ENCODE assay signal across 9 mouse cellular contexts in the genomic region with DNA sequence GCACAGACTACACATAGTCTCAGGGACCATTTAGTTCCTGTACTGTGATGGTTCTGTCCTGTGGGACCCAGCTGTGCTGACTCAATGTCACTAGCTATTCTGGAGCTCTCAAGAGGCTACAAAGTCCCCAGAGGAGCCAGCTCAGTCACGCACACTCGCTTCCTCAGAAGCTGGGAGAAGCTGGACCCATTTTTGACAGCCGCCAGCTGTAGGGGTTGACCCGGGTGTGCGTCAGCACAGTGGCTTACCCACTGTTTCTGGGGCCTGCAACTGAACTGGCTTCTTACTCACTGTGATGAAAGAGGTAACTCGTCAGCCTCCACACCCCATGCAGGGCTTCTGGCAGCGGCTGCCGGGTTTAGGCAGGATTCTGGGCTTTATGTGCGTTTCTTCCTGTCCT.
DNase-seq lines count a peak whose midpoint lies in the region; ATAC-seq and TF ChIP-seq lines count a peak whose summit lies in the region.
"Had no signal": no experiment of that assay in that cellular context is flagged by ENCODE, and none has a peak within 500 bp of the region (broad histone marks: within the 10 kb centered on the region; RNA-seq: fewer than 3 reads in every experiment).

No protein-coding gene starts in this region.

- 44% methylated on average over 9 of the region's 9 CpGs for WGBS in hindbrain, embryonic 13.5 days
- WGBS in lung, embryonic 14.5 days, result 26% methylated on average over 9 of the region's 9 CpGs

- peak; percentile 39 to 52 for DNase-seq in cerebellum, postnatal 10 days
- no peak for DNase-seq in cerebellum, postnatal 36 days
- DNase-seq in adipocyte (ENCODE audit: low spot score), result peak; percentile 48
- DNase-seq in lung, embryonic 14.5 days, result peak; percentile 97
- no peak for DNase-seq in cerebellum, postnatal 25 days
- no peak for DNase-seq in layer of hippocampus, postnatal 14 days (ENCODE audit: low spot score in 2 of 2)
- no peak for DNase-seq in retina, postnatal 1 day

- ATAC-seq in hindbrain, embryonic 13.5 days (ENCODE audit: low FRiP score), result no peak
- ATAC-seq in lung, embryonic 14.5 days (ENCODE audit: insufficient read depth), result peak; percentile 96

- H3K36me3 ChIP-seq in hindbrain, embryonic 13.5 days, result no peaks in the 10 kb centered on the region
- no peaks in the 10 kb centered on the region for H3K36me3 ChIP-seq in lung, embryonic 14.5 days (ENCODE audit: insufficient read depth)
- H3K36me3 ChIP-seq: limb, embryonic 15.5 days had no signal

- H3K9me3 ChIP-seq in hindbrain, embryonic 13.5 days, result no peaks in the 10 kb centered on the region
- H3K9me3 ChIP-seq in lung, embryonic 14.5 days (ENCODE audit: low read depth, low read length), result no peaks in the 10 kb centered on the region
- H3K9me3 ChIP-seq: limb, embryonic 15.5 days had no signal

- H3K4me2 ChIP-seq in hindbrain, embryonic 13.5 days, result no peak overlapping the region
- H3K4me2 ChIP-seq in lung, embryonic 14.5 days, result no peak overlapping the region
- H3K4me2 ChIP-seq: limb, embryonic 15.5 days had no signal

- peak overlapping the region; percentile 36; the same call in 1 of the 2 replicates for H3K27ac ChIP-seq in hindbrain, embryonic 13.5 days
- peak overlapping the region; percentile 71 for H3K27ac ChIP-seq in lung, embryonic 14.5 days (ENCODE audit: low read depth)
- H3K27ac ChIP-seq: limb, embryonic 15.5 days had no signal

- H3K4me3 ChIP-seq in hindbrain, embryonic 13.5 days, result no peak overlapping the region
- H3K4me3 ChIP-seq in lung, embryonic 14.5 days (ENCODE audit: low read depth, low read length), result no peak overlapping the region
- H3K4me3 ChIP-seq: limb, embryonic 15.5 days had no signal

- peaks cover 24% of the 10 kb centered on the region for H3K4me1 ChIP-seq in hindbrain, embryonic 13.5 days (replicated peaks)
- H3K4me1 ChIP-seq in lung, embryonic 14.5 days (ENCODE audit: insufficient read depth), result peaks cover 9% of the 10 kb centered on the region; the same call in 1 of the 2 replicates

- no peak for TF ChIP-seq CTCF in lung, embryonic 14.5 days (IDR thresholded peaks at IDR 0.05; ENCODE audit: low read depth)

- H3K9ac ChIP-seq in hindbrain, embryonic 13.5 days, result peak overlapping the region; percentile 46; the same call in 1 of the 2 replicates
- no peak overlapping the region for H3K9ac ChIP-seq in lung, embryonic 14.5 days
- H3K9ac ChIP-seq: limb, embryonic 15.5 days had no signal

- H3K27me3 ChIP-seq in hindbrain, embryonic 13.5 days, result 0 out of 2 replicates have a peak, but pooled peaks cover 4% of the 10 kb centered on the region
- H3K27me3 ChIP-seq in lung, embryonic 14.5 days (ENCODE audit: insufficient read depth, low read length), result no peaks in the 10 kb centered on the region
- H3K27me3 ChIP-seq: limb, embryonic 15.5 days had no signal

Comparison
In these comparisons a context has a peak if more than half of its experiments do, and no peak if none do; other contexts are left out.
1. DNase-seq: peak in cerebellum, postnatal 10 days (2 of 2), adipocyte (single experiment) and lung, embryonic 14.5 days (single experiment); none in cerebellum, postnatal 36 days (0 of 2), cerebellum, postnatal 25 days (0 of 2), layer of hippocampus, postnatal 14 days (0 of 2) and retina, postnatal 1 day (single experiment).